Mouse (Mus musculus) heart, embryonic 14.5 days (tissue): Measurements from ENCODE around the gene Gata1. TPM values are rescaled to one million over a fixed set of nuclear protein-coding genes. Genes with fewer than 3 reads are reported as not detected.

Experiments
- ATAC-seq: fragments of 200-750 bp; cut with Nextera tagmentation; 2 replicates; pipeline ENCODE4 v1.8.0; 2017; ENCODE audit warnings: low read depth, moderate TSS enrichment; ENCODE audit not compliant: insufficient number of reproducible peaks, insufficient read depth, low FRiP score
- H3K27ac ChIP-seq, 2 experiments: fragments of 200-500 bp in 1 of 2; fragments of 300-500 bp in 1 of 2; sonication (generic) in 1 of 2; replicated peaks in 1 of 2; 2 replicates each; pipeline ENCODE4 v1.5.1; 2012 to 2014; ENCODE audit warnings: low read depth in 2 of 2, low read length in 2 of 2, control low read depth in 1 of 2, mild to moderate bottlenecking in 1 of 2, mixed read lengths in 1 of 2; ENCODE audit not compliant: control insufficient read depth in 1 of 2, insufficient read depth in 1 of 2
- H3K27me3 ChIP-seq: fragments of 300-500 bp; sonication (generic); 2 replicates; pipeline ENCODE4 v1.6.1; 2014; ENCODE audit warnings: mild to moderate bottlenecking, low read length, control low read depth; ENCODE audit not compliant: control insufficient read depth, insufficient read depth
- H3K36me3 ChIP-seq: fragments of 300-500 bp; sonication (generic); 2 replicates; pipeline ENCODE4 v1.6.1; 2014; ENCODE audit warnings: mild to moderate bottlenecking, control low read depth, low read length, mixed read lengths; ENCODE audit not compliant: control insufficient read depth, insufficient read depth
- H3K4me1 ChIP-seq, 2 experiments: fragments of 200-500 bp in 1 of 2; fragments of 300-500 bp in 1 of 2; sonication (generic) in 1 of 2; 2 replicates each; pipeline ENCODE4 v1.6.1; 2012 to 2014; ENCODE audit warnings: low read length in 2 of 2, control low read depth in 1 of 2, mixed read lengths in 1 of 2; ENCODE audit not compliant: control insufficient read depth in 2 of 2, insufficient read depth in 2 of 2
- H3K4me2 ChIP-seq: fragments of 300-500 bp; sonication (generic); 2 replicates; pipeline ENCODE4 v1.6.1; 2014; ENCODE audit warnings: mild to moderate bottlenecking, low read length
- H3K4me3 ChIP-seq, 2 experiments: fragments of 200-500 bp in 1 of 2; fragments of 300-500 bp in 1 of 2; sonication (generic) in 1 of 2; 2 replicates each; pipeline ENCODE4 v1.5.1; 2012 to 2014; ENCODE audit warnings: low read length in 2 of 2, mild to moderate bottlenecking in 2 of 2, control low read depth in 1 of 2, low read depth in 1 of 2, moderate library complexity in 1 of 2; ENCODE audit not compliant: control insufficient read depth in 1 of 2, insufficient read depth in 1 of 2
- H3K9ac ChIP-seq: fragments of 300-500 bp; sonication (generic); 2 replicates; pipeline ENCODE4 v1.6.1; 2014; ENCODE audit warnings: mild to moderate bottlenecking, low read length
- H3K9me3 ChIP-seq: fragments of 300-500 bp; sonication (generic); 2 replicates; pipeline ENCODE4 v1.6.1; 2016; ENCODE audit warnings: low read length, control low read depth; ENCODE audit not compliant: control insufficient read depth
- WGBS: fragments of 180-500 bp; shearing (Covaris S2); extraction: QIAGEN DNeasy Blood & Tissue Kit; methylation state at CpG from one replicate; pipeline ENCODE4 v1.1.7; 2014; 5-methylcytosine and 5-hydroxymethylcytosine counted together
- polyA plus RNA-seq: library from polyadenylated mRNA; unstranded; fragments of >200 nt; fragmentation: Nextera tagmentation; extraction: Ambion mirVana; gene quantifications from 2 replicates; pipeline ENCODE4 v1.2.1, GENCODE M21; 2014

Gata1 gene
- polyA plus RNA-seq, 1 experiment from 2014 or later: 0.24 TPM

- H3K36me3 ChIP-seq: peaks cover 56% of the 10 kb centered on the region
- H3K4me2 ChIP-seq: no peak overlapping the region
- H3K27ac ChIP-seq: no peak overlapping the region
- no peaks in the 10 kb centered on the region for H3K9me3 ChIP-seq
- WGBS: 86% methylated on average over 6 of the region's 6 CpGs
- no peak overlapping the region for H3K4me3 ChIP-seq
- H3K4me1 ChIP-seq: no peaks in the 10 kb centered on the region
- no peak overlapping the region for H3K9ac ChIP-seq
- no peak for ATAC-seq
- H3K27me3 ChIP-seq: no peaks in the 10 kb centered on the region
Measured at GRCm38 (mm10) chrX:7937667-7938066, 40.2 kb downstream of the Gata1 start.

- H3K27me3 ChIP-seq: no peaks in the 10 kb centered on the region
- no peak overlapping the region for H3K27ac ChIP-seq
- no peak overlapping the region for H3K4me2 ChIP-seq
- H3K9me3 ChIP-seq: no peaks in the 10 kb centered on the region
- 40% methylated on average over 11 of the region's 11 CpGs for WGBS
- H3K4me1 ChIP-seq: no peaks in the 10 kb centered on the region
- no peak for ATAC-seq
- H3K4me3 ChIP-seq: no peak overlapping the region
- H3K36me3 ChIP-seq: peaks cover 59% of the 10 kb centered on the region
- H3K9ac ChIP-seq: no peak overlapping the region
Measured at GRCm38 (mm10) chrX:7936874-7937273, 41.0 kb downstream of the Gata1 start.

GRCm38 (mm10) chrX:7928270-7928790, 49.5 kb downstream of the Gata1 start, which contains the start of gene Eras:
TSS of gene Eras (minus strand) at chrX:7928607.
- peaks cover 48% of the 10 kb centered on the region for H3K27me3 ChIP-seq
- H3K4me2 ChIP-seq: peak within 1 kb of the TSS; percentile 34
- no peaks in the 10 kb centered on the region for H3K9me3 ChIP-seq
- ATAC-seq: no peak
- no peak within 1 kb of the TSS for H3K9ac ChIP-seq
- H3K36me3 ChIP-seq: peaks cover 28% of the 10 kb centered on the region; the same call in 1 of the 2 replicates
- 17% methylated on average over 18 of the region's 19 CpGs for WGBS
- H3K4me3 ChIP-seq: no peak within 1 kb of the TSS
- no peak within 1 kb of the TSS for H3K27ac ChIP-seq
- H3K4me1 ChIP-seq: no peaks in the 10 kb centered on the region

- H3K9ac ChIP-seq: no peak overlapping the region
- no peaks in the 10 kb centered on the region for H3K9me3 ChIP-seq
- peaks cover 20% of the 10 kb centered on the region; the same call in 1 of the 2 replicates for H3K36me3 ChIP-seq
- no peak overlapping the region for H3K27ac ChIP-seq
- H3K4me2 ChIP-seq: peak overlapping the region; percentile 34; the same call in 1 of the 2 replicates
- no peaks in the 10 kb centered on the region for H3K4me1 ChIP-seq
- 25% methylated on average over 10 of the region's 10 CpGs for WGBS
- ATAC-seq: no peak
- no peak overlapping the region for H3K4me3 ChIP-seq
- peaks cover 60% of the 10 kb centered on the region for H3K27me3 ChIP-seq
Measured at GRCm38 (mm10) chrX:7927116-7927515, 50.8 kb downstream of the Gata1 start.

DNA sequence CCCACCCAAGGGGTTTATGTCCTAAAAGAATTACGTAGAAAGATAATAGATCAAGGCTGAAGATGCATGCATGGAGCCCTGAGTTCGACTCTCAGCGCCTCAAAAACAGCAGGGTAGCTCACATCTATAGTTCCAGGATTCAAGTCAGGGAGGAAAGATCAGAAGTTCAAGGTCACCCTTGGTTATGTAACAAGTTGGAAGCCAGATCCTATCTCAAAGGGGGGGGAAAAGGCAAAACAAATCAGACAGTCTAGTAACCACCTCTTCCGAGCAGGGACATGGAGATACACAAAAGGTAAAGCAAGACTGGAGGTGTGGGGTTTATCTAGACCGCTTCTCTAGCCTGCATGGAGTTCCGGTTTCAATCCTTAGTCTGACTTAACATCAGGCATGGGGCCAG, 51.6 kb downstream of the Gata1 start:
- no peak overlapping the region for H3K27ac ChIP-seq
- whole genome bisulfite sequencing: 66% methylated on average over 6 of the region's 6 CpGs

DNA sequence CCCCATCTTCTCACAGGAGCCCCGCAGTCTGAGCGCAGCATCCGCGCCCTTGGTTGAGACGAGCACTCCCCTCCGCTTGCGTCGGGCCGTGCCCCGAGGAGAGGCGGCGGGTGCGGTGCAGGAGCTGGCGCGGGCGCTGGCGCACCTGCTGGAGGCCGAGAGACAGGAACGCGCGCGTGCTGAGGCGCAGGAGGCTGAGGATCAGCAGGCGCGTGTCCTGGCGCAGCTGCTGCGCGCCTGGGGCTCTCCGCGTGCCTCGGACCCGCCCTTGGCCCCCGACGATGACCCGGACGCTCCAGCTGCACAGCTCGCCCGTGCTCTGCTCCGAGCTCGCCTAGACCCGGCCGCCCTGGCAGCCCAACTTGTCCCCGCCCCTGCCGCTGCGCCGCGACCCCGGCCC, 55.8 kb downstream of the Gata1 start:
- no peak overlapping the region for H3K27ac ChIP-seq
- H3K9me3 ChIP-seq: no peaks in the 10 kb centered on the region
- H3K4me2 ChIP-seq: peak overlapping the region; percentile 59
- no peaks in the 10 kb centered on the region for H3K4me1 ChIP-seq
- WGBS: 17% methylated on average over 41 of the region's 48 CpGs
- no peak overlapping the region for H3K9ac ChIP-seq
- H3K36me3 ChIP-seq: no peaks in the 10 kb centered on the region
- ATAC-seq: no peak
- peak overlapping the region; percentile 28 to 31 for H3K4me3 ChIP-seq
- peaks cover 79% of the 10 kb centered on the region for H3K27me3 ChIP-seq

More for the DNA sequence above, 51.6 kb downstream of the Gata1 start:
- no peak for ATAC-seq
- H3K36me3 ChIP-seq: peaks cover 12% of the 10 kb centered on the region; the same call in 1 of the 2 replicates
- peaks cover 69% of the 10 kb centered on the region for H3K27me3 ChIP-seq
- H3K4me3 ChIP-seq: no peak overlapping the region
- no peaks in the 10 kb centered on the region for H3K9me3 ChIP-seq
- H3K4me1 ChIP-seq: no peaks in the 10 kb centered on the region
- H3K9ac ChIP-seq: no peak overlapping the region
- no peak overlapping the region for H3K4me2 ChIP-seq

DNA sequence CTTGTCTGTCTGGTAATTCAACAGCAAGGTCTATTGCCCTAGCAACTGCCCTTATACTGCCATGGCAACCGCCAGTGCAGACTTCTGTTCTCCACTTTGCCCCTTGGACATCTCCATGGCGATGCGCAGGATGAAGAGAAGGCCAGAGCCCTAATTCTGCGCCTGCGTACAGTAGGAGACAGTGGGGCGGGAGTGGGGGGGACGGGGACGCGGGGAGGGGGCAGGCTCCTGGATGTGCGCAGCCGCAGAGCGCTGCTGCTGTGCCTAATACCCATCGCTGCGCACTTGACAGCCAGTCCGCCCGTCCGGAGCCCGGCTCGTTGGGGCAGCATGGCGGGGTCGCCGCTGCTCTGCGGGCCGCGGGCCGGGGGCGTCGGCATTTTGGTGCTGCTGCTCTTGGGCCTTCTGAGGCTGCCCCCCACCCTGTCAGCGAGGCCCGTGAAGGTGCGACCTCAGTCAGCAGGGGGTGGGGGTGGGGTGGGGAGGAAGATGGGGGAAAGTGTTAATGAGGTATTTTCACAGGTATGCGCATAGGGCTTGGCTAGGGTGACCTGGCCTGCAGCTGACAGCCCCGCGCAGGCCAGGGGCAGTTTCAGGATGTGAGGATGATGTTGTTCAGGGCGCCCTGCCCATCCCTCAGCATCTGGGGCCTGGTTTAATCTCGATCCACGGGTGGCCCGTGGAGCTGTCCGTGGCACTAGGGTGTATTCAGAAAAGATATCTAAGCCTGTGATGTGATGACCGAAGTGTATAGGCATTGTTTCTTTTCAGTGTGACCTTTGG, 58.1 kb downstream of the Gata1 start, which contains the start of gene Pcsk1n:
Pcsk1n (plus strand) TSS at position 222 of the 783 bp plus-strand sequence.
- H3K36me3 ChIP-seq: no peaks in the 10 kb centered on the region
- no peaks in the 10 kb centered on the region for H3K4me1 ChIP-seq
- no peak within 1 kb of the TSS for H3K27ac ChIP-seq
- H3K4me2 ChIP-seq: peak within 1 kb of the TSS; percentile 38
- H3K9me3 ChIP-seq: no peaks in the 10 kb centered on the region
- no peak for ATAC-seq
- no peak within 1 kb of the TSS for H3K9ac ChIP-seq
- peaks cover 59% of the 10 kb centered on the region for H3K27me3 ChIP-seq
- H3K4me3 ChIP-seq: 0 out of 4 replicates have a peak within 1 kb of the TSS, but pooled peaks of 1 of the 2 experiments have one; percentile 6
- 13% methylated on average over 36 of the region's 40 CpGs for WGBS
